Mouse (Mus musculus): ENCODE data around the gene Pip5k1c.

GRCm38 (mm10) chr10:81363436-81364346 is 70.9 kb downstream of the Pip5k1c start:
- TF ChIP-seq CTCF (conservative IDR thresholded peaks at IDR 0.05; ENCODE audit: insufficient read depth, insufficient read length, low read depth, low read length) (no peak), POLR2A (IDR thresholded peaks at IDR 0.05; ENCODE audit: low read depth, low read length) (no peak)
